Mouse (Mus musculus): ENCODE results near the gene Mybphl. TPM values are rescaled to one million over a fixed set of nuclear protein-coding genes. Genes with fewer than 3 reads are reported as not detected.

The Mybphl gene
- polyA plus RNA-seq, 1 experiment from 2014 or later = not detected

Other genes starting within 250 kb of the Mybphl start
- 168 and 170 TPM in 2 replicates for gene Gnai3, start 218.8 kb upstream of the Mybphl start, polyA plus RNA-seq (2015; fragmentation: Nextera tagmentation; extraction: Ambion mirVana)
- 0.11 and 0.13 TPM in 2 replicates for gene Gpr61, start 210.0 kb upstream of the Mybphl start, polyA plus RNA-seq (2015; fragmentation: Nextera tagmentation; extraction: Ambion mirVana)
- gene Amigo1, start 178.6 kb upstream of the Mybphl start, polyA plus RNA-seq (2015; fragmentation: Nextera tagmentation; extraction: Ambion mirVana) = 2.2 and 2.5 TPM in 2 replicates
- gene Cyb561d1, start 163.7 kb upstream of the Mybphl start, polyA plus RNA-seq (2015; fragmentation: Nextera tagmentation; extraction: Ambion mirVana) = 4.2 and 4.7 TPM in 2 replicates
- gene Atxn7l2, start 154.0 kb upstream of the Mybphl start, polyA plus RNA-seq (2015; fragmentation: Nextera tagmentation; extraction: Ambion mirVana) = 9.7 and 10.5 TPM in 2 replicates
- 0.24 and 0.28 TPM in 2 replicates for gene Sypl2, start 138.3 kb upstream of the Mybphl start, polyA plus RNA-seq (2015; fragmentation: Nextera tagmentation; extraction: Ambion mirVana)
- gene Psma5, start 108.0 kb upstream of the Mybphl start, polyA plus RNA-seq (2015; fragmentation: Nextera tagmentation; extraction: Ambion mirVana) = 249 and 278 TPM in 2 replicates
- gene Sort1, start 80.8 kb upstream of the Mybphl start, polyA plus RNA-seq (2015; fragmentation: Nextera tagmentation; extraction: Ambion mirVana) = 3.7 and 4.3 TPM in 2 replicates
- gene Psrc1, start 18.9 kb downstream of the Mybphl start, polyA plus RNA-seq (2015; fragmentation: Nextera tagmentation; extraction: Ambion mirVana) = 22.1 and 26.1 TPM in 2 replicates
- gene Celsr2, start 50.6 kb downstream of the Mybphl start, polyA plus RNA-seq (2015; fragmentation: Nextera tagmentation; extraction: Ambion mirVana) = 2.6 and 3.0 TPM in 2 replicates
- 166 and 168 TPM in 2 replicates for gene Sars, start 80.3 kb downstream of the Mybphl start, polyA plus RNA-seq (2015; fragmentation: Nextera tagmentation; extraction: Ambion mirVana)
- gene 1700013F07Rik, start 169.2 kb downstream of the Mybphl start, polyA plus RNA-seq (2015; fragmentation: Nextera tagmentation; extraction: Ambion mirVana) = not detected in 2 replicates
- gene 5330417C22Rik, start 171.6 kb downstream of the Mybphl start, polyA plus RNA-seq (2015; fragmentation: Nextera tagmentation; extraction: Ambion mirVana) = 15.5 and 18.0 TPM in 2 replicates
- 34.4 and 34.9 TPM in 2 replicates for gene Tmem167b, start 197.6 kb downstream of the Mybphl start, polyA plus RNA-seq (2015; fragmentation: Nextera tagmentation; extraction: Ambion mirVana)
- 34.2 and 36.2 TPM in 2 replicates for gene Taf13, start 206.8 kb downstream of the Mybphl start, polyA plus RNA-seq (2015; fragmentation: Nextera tagmentation; extraction: Ambion mirVana)
- 6.4 and 7.1 TPM in 2 replicates for gene Wdr47, start 226.4 kb downstream of the Mybphl start, polyA plus RNA-seq (2015; fragmentation: Nextera tagmentation; extraction: Ambion mirVana)

All from intestine, embryonic 16.5 days (tissue).